Mouse (Mus musculus): ENCODE data around the gene Zeb2.

The Zeb2 gene

DNA sequence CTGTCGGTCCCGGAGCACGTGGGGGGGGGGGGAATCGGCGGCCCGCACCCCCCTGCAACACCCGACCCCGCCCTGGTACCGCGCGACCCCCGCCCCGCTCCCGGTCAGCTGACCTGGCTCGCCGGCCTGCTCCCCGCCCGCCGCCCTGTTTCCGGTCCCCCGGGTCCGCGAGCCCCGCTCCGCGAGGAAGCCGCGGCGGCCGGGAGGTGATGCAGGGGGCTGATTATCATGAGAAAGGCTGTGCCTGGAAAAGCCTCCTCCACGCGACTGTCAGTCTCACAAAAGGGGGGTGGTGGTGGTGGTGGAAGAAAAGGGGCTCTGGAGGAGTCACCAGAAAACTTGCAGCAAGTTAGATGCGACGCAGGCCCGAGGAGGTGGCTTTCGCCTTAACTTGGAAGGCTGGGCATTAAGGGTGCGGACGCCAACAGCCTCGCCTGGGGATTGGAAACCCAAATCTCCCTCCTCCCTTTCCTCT lies at the start of gene Zeb2:
Zeb2 (minus strand) TSS at position 309 of the 475 bp plus-strand sequence.
- peak in 1 of 2 experiments; percentile 64 for DNase-seq (ENCODE audit: low spot score in 2 of 2)

DNA sequence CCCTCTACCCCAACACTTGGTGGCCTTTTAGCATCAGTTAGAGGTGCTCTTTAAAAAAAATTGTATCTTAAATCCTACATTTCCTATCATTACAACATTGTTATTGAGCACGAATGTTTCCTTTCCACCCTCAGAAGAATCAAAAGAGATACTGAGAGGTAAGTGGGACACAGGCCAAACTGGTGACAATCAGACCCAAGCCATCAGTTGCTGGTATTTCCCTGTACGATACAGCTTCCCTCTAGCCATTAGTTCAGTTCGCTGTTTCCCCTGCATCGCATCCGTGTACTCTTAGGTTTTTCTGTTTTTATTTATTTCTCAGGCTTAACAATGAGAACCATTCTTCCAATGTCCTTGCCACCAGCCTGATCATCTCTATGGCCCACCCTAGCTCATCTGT lies 41.6 kb upstream of the Zeb2 start:
- DNase-seq (ENCODE audit: low spot score in 2 of 2) = no peak

GRCm38 (mm10) chr2:45158351-45158782 lies 41.2 kb upstream of the Zeb2 start:
- no peak for DNase-seq (ENCODE audit: low spot score in 2 of 2)

- DNase-seq (ENCODE audit: low spot score in 2 of 2) = no peak
Measured at GRCm38 (mm10) chr2:45153315-45153714, 36.1 kb upstream of the Zeb2 start.

DNA sequence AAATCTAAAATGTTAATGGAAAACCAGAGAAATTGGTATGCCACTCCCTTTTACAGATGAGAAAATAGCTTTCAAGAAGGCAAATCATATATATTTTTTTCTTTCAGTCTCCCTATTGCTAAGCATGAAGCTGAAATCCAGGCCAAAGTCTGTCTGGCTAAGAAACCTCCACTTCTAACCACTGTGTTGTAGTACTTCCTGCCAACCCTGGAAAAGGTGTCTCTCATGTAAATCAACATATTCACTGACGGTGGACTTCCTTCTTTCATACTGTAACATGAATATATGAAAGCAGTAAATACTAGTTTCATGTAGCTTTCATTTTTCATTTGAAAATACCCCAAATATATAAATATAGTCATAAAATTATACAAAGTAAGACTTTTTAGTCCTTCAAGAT lies 26.0 kb upstream of the Zeb2 start:
- DNase-seq (ENCODE audit: low spot score in 2 of 2) = no peak

DNA sequence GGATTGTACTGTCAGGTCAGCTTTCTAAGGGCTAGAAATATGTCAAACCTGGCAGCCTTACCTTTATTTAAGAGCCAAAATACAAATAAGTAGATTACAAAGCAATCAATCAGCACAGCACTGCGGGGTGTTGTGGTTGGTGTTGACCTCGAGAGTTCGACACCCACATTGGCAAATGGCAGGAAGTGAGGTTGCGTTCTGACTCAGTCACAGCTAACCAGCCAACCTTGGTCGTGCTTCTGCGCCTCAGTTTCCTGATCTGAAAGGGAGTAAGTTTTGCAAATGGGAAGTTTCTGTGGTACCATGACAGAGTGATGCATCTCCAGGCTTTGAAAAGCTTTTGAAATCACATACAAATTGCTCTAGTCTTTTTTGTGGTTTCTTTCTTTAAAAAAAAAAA lies 21.7 kb upstream of the Zeb2 start:
- no peak for DNase-seq (ENCODE audit: low spot score in 2 of 2)

GRCm38 (mm10) chr2:45136783-45137182 lies 19.6 kb upstream of the Zeb2 start:
- no peak for DNase-seq (ENCODE audit: low spot score in 2 of 2)

DNA sequence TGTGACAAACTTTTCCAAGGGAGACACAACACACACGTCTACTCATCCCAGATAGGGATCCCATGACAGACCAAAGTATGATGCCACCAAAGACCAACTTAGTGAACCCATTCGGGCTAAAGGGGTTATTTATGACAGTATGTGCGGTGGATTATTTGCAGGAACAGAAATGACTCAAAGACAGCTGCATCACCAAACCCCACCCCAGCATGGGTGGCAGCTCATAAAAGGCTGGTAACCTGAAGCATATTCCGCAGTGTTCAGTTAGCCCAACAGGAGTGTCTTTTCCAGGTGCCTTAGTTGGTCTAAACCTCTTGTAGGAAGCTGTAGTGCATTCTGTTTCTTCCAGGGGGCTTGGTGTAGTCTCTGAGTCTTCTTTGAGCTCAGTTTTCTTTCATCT lies 16.0 kb upstream of the Zeb2 start:
- DNase-seq (ENCODE audit: low spot score in 2 of 2) = no peak

GRCm38 (mm10) chr2:45130461-45131156 lies 13.4 kb upstream of the Zeb2 start:
- no peak for DNase-seq (ENCODE audit: low spot score in 2 of 2)

- DNase-seq (ENCODE audit: low spot score in 2 of 2) = no peak
Measured at GRCm38 (mm10) chr2:45129556-45129955, 12.4 kb upstream of the Zeb2 start.

DNA sequence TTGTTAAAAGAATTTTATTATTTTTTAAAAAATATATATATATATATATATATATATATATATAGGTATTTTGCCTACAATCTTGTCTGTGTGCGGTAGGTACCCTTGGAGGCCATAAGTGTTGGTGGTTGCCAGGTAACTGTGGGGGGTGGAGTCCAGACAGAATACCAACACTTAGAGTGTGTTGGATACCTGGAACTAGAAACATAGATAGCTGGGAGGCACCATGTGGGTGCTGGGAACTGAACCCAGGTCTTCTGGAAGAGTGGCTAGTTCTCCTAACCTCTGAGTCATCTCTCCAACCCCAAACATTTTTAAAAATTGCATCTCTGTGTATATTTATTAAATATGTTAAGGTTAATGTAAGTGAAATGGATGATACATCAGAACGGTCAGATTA lies 11.5 kb upstream of the Zeb2 start:
- no peak for DNase-seq (ENCODE audit: low spot score in 2 of 2)

GRCm38 (mm10) chr2:45126401-45126800 lies 9.2 kb upstream of the Zeb2 start:
- DNase-seq (ENCODE audit: low spot score in 2 of 2) = no peak

DNA sequence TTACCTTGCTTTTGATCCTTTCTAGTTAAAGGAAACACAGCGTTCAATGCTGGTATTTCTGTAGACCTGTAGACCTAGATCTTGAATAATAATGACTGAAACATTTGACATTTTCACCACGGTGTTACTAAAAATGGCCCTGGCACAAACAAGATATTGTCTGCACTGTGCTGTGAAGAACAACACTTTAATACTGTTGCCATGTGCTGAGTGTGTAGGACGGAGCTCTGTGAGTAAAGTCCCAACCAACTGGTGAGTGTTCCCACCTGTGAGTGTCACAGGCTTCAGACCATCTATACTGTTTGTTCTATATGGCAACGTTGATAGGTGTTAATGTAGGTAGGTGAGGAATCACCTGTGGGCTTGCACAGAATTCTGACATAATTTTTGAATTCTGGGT lies 8.0 kb upstream of the Zeb2 start:
- DNase-seq (ENCODE audit: low spot score in 2 of 2) = no peak

- no peak for DNase-seq (ENCODE audit: low spot score in 2 of 2)
Measured at GRCm38 (mm10) chr2:45123490-45123889, 6.3 kb upstream of the Zeb2 start.

DNA sequence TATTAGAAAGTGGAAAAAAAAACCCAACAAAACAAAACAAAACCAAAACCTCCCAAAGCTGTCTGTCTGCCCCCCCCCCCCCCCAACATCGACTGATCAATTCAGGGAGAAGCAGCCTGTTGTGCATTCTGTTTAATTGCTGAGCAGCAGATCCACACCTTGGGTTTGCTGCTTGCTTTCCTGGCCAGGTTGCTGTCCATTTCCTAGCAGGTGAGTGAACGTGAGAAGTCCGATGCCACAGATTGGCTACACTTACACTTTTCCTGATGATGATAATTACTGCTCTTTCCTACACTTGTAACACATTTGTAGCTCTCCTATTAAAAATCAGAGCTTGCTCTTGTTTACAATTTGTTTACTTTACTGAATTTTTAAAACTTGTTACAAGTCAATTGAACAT lies 926 bp upstream of the Zeb2 start:
- no peak for DNase-seq (ENCODE audit: low spot score in 2 of 2)

GRCm38 (mm10) chr2:45117592-45117991 lies 397 bp upstream of the Zeb2 start:
- no peak for DNase-seq (ENCODE audit: low spot score in 2 of 2)

DNA sequence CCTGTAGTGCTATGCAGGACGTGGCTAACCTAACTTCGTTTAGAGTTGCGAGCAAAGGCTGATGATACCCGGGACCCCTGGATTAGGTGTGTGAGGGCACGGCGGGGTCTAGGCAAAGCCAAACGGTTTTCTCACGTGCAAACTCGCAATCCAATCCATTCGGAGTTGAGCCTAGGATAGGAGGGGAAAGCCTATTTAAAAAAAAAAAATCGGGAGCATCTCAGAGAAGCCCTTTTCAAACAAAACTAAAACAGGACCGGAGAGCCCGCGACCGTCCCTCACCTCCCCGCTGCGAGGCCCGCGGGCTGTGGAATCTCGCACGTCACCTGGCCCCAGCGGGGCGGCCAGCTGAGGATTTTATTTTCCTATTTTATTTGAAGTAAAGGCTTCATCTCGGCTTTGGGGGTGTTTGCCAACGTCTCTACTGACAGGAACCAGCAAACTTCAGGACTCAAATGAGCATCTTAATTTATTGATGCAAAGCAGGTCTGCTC lies 617 bp downstream of the Zeb2 start:
- DNase-seq (ENCODE audit: low spot score in 2 of 2) = no peak

GRCm38 (mm10) chr2:45115720-45116495 lies 1.3 kb downstream of the Zeb2 start:
- no peak for DNase-seq (ENCODE audit: low spot score in 2 of 2)

GRCm38 (mm10) chr2:45115211-45115610 lies 2.0 kb downstream of the Zeb2 start:
- no peak for DNase-seq (ENCODE audit: low spot score in 2 of 2)

- DNase-seq (ENCODE audit: low spot score in 2 of 2) = no peak
Measured at GRCm38 (mm10) chr2:45114596-45114995, 2.6 kb downstream of the Zeb2 start.

DNA sequence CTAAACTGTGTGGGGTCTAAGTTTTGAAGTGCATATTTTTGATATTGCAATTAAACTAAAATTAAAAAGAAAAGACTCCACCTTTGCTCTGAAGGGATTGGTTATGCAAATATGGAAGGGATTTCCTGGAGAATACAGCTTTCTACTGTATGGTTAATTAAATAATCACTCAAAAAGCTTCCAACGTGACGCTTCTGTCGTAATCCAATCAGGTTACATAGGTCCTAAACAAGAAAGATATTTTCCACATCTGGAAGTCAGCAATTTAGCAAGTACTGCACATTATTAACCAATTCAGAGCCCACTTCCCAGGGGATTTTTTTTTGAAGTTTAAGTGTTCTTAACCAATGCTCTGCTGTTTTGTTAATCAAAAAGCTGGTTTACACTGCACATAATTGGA lies 3.3 kb downstream of the Zeb2 start:
- no peak for DNase-seq (ENCODE audit: low spot score in 2 of 2)

GRCm38 (mm10) chr2:45112891-45113683 lies 4.1 kb downstream of the Zeb2 start:
- DNase-seq (ENCODE audit: low spot score in 2 of 2) = peak in 1 of 2 experiments; percentile 31

All from urinary bladder, adult 18-20 months (tissue).